Mouse (Mus musculus) c-Kit-positive CD71-negative TER-119-negative erythroid progenitor cells, embryonic 14.5 days (primary cell): ENCODE data around the gene Rab3il1.

Experiments
- DNase-seq: peaks from one replicate; pipeline ENCODE4 v3.0.0-alpha.2; 2013; ENCODE audit warnings: low read depth

Rab3il1 gene

GRCm38 (mm10) chr19:10060783-10061590 is 59.5 kb downstream of the Rab3il1 start:
- DNase-seq, result no peak

GRCm38 (mm10) chr19:10061624-10062023 is 60.2 kb downstream of the Rab3il1 start:
- DNase-seq, result no peak

GRCm38 (mm10) chr19:10062292-10062691 is 60.8 kb downstream of the Rab3il1 start:
- DNase-seq, result no peak

GRCm38 (mm10) chr19:10062862-10063261 is 61.4 kb downstream of the Rab3il1 start:
- DNase-seq, result no peak

GRCm38 (mm10) chr19:10064173-10065012 is 62.9 kb downstream of the Rab3il1 start:
- peak; percentile 71 for DNase-seq

GRCm38 (mm10) chr19:10065465-10066188 is 64.2 kb downstream of the Rab3il1 start:
- no peak for DNase-seq

GRCm38 (mm10) chr19:10066189-10066500 is 64.7 kb downstream of the Rab3il1 start:
- no peak for DNase-seq

- DNase-seq, result no peak
Observed at GRCm38 (mm10) chr19:10066502-10066901, 65.0 kb downstream of the Rab3il1 start.

GRCm38 (mm10) chr19:10067701-10068100 is 66.2 kb downstream of the Rab3il1 start:
- no peak for DNase-seq

- no peak for DNase-seq
Observed at GRCm38 (mm10) chr19:10070186-10070980, 68.9 kb downstream of the Rab3il1 start.

GRCm38 (mm10) chr19:10071166-10071565 is 69.7 kb downstream of the Rab3il1 start:
- no peak for DNase-seq

- DNase-seq, result no peak
Observed at GRCm38 (mm10) chr19:10071892-10072291, 70.4 kb downstream of the Rab3il1 start.

GRCm38 (mm10) chr19:10073145-10073544 is 71.7 kb downstream of the Rab3il1 start:
- no peak for DNase-seq

- no peak for DNase-seq
Observed at GRCm38 (mm10) chr19:10078392-10078791, 76.9 kb downstream of the Rab3il1 start.

- no peak for DNase-seq
Observed at GRCm38 (mm10) chr19:10080384-10080783, 78.9 kb downstream of the Rab3il1 start.

GRCm38 (mm10) chr19:10082105-10082504 is 80.6 kb downstream of the Rab3il1 start:
- DNase-seq, result no peak

- no peak for DNase-seq
Observed at GRCm38 (mm10) chr19:10085454-10085853, 84.0 kb downstream of the Rab3il1 start.

GRCm38 (mm10) chr19:10086976-10087375 is 85.5 kb downstream of the Rab3il1 start:
- no peak for DNase-seq
